Mouse (Mus musculus) brain, adult 2 months (tissue): ENCODE measurements at regions not wholly inside any gene's neighbourhood (a gene's known extent, or its start where the extent isn't known, plus 50 kb on each side); places are given as distances from the start of the nearest gene placed in this dataset.

Experiments used
- DNase-seq: peaks from one replicate; pipeline ENCODE4 v3.0.0; 2011; ENCODE audit warnings: low read depth, low spot score

DNA sequence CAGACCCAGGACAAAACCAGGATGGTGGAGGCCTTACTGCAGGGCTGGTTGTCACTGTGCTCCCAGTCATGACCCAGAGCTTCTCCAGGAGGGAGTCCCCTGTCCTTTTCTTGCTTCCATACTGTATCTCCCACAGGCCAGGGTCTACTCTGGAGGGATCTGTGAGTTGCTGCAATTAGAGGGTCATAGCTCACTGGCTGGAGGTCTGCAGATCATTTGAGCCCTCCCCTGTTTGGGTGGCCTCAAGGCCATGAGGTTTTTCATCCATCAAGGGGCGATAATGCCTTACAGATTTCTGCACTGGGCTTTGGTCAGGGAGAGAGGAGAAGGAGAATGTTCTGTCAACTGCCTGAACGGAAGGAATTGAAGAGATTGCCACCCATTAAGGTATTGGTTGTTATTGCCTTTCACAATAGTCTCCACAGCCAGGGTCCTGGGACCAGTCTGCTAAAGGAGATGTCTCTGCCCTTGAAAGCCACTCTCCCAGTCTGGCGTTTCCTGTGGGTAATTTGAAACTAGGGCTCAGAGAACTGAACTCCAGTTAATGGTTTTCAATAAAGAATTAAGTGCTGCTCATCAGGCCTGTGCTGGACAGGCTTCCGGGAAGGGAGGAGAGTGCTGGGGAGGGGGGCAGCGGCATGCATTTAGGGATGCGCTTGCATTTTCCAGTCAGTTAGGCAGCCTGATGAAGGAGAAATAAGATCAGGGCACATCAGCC lies 147.4 kb downstream of the Dmrta2 start:
- no peak for DNase-seq

DNA sequence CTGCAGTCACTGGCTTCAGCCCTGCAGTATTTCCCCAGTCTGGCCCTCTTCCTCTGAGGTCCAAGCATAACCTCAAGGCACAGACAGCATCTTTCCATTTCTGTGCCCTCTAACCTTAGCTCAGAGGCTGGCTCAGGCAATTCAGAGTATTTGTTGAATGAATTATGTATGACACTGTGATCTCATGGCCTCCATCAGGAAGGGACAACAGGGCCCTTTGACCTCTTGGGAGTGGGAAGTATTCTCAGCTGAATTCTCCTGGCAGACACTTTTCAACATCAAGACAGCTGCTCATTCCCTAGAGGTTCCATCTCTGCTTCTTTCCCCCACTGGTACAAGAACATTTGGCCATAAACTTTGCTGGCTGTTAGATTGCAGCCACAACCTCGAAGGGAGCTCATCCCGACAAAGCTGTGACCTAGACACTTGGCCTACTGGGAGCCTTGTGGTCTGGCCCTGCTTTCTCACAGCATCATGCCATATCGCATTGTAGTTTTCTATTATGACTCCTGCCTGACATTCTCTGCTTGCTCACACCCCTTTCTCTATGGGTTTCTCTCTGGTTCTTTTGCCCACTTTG lies 150.2 kb downstream of the Dmrta2 start:
- DNase-seq: no peak

- peak; percentile 84 for DNase-seq
These were observed 151.1 kb downstream of the Dmrta2 start for GRCm38 (mm10) chr4:110128918-110129317.

- peak; percentile 16 for DNase-seq
These were observed 151.7 kb downstream of the Dmrta2 start for GRCm38 (mm10) chr4:110129518-110129917.

GRCm38 (mm10) chr4:110132061-110132460 lies 154.2 kb downstream of the Dmrta2 start:
- DNase-seq: no peak

GRCm38 (mm10) chr4:110134036-110134435 lies 156.2 kb downstream of the Dmrta2 start:
- peak; percentile 8 for DNase-seq

DNA sequence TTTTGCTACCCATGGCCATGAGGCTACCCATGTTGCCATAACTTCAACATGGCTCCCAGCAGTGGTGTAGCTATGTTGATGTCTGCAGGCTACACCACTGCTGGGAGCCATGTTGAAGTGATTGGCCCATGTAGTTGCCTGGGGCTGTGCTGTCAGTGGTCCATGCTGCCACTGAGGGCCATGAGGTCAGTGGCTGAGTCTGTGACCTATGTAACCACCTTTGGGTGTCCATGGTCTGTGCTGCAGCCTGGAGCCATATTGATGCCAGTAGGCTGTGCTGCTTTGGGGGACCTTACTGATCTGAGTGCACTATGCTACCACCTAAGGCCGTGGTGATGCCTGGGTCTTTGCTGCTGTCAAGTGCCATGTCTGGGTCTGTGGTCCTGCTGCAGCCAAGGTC lies 167.4 kb downstream of the Dmrta2 start:
- no peak for DNase-seq

DNA sequence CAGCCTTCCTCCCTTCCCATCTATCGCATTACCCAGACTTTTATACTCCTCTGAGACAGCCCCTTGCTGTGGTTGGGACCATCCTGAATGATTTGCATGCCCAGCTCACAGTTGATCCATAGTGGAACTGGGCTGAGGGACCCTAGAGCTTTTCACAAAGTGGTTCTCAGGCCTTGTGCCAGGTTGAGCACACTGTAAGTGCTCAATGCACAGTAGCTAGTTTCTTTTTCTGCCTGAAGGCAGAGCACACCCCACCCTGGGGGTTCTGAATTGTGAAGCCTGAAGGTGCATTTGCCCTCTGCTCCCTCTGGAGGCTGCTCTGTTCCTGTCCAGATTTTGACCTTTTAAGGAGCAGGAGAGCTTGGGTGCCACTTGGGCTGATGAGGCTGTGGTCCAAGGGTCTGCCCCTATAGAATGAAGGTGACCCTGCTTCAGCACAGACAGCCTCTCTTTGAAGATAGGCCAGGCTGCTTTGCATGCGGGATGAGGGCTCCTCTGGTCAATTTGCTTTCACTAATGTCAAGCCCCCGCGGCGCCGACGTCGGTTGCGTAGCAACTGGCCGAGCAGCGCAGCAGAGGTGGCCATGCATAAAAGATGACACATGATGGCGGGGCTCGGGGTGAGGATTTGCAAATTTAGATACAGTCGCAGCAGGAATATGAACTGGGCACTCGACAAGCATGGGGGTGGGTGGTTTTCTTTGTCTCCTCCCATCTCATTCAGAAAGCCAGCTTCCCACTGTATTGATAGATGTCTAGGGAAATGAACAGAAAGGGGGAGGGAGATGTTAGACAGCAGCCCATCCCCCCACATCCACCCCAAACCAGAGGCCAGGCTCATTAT lies 174.5 kb downstream of the Dmrta2 start:
- peak; percentile 48 for DNase-seq
